Mouse (Mus musculus) spleen, adult 2 months (tissue): ENCODE results near the gene Ckb. TPM values are rescaled to one million over a fixed set of nuclear protein-coding genes. Genes with fewer than 3 reads are reported as not detected.

Experiments
- DNase-seq, 2 experiments: peaks; one replicate each; pipeline versions ENCODE4 v3.0.0 to v3.0.0-alpha.2; 2012 to 2021; ENCODE audit warnings: low spot score in 2 of 2, low read depth in 1 of 2
- H3K27ac ChIP-seq: fragments of 200-500 bp; 2 replicates; pipeline ENCODE4 v1.5.1; 2012; ENCODE audit warnings: low read length, inconsistent platforms; ENCODE audit not compliant: insufficient read depth
- H3K27me3 ChIP-seq: fragments of 200-500 bp; 2 replicates; pipeline ENCODE4 v1.6.1; 2012; ENCODE audit warnings: mild to moderate bottlenecking, moderate library complexity, low read length, inconsistent platforms; ENCODE audit not compliant: control insufficient read depth, insufficient read depth
- H3K36me3 ChIP-seq: fragments of 200-500 bp; 2 replicates; pipeline ENCODE4 v1.6.1; 2012; ENCODE audit warnings: mild to moderate bottlenecking, low read length, inconsistent platforms; ENCODE audit not compliant: control insufficient read depth, insufficient read depth
- H3K4me1 ChIP-seq: fragments of 200-500 bp; 2 replicates; pipeline ENCODE4 v1.6.1; 2011; ENCODE audit warnings: inconsistent platforms; ENCODE audit not compliant: control insufficient read depth, insufficient read depth, insufficient read length
- H3K4me3 ChIP-seq: fragments of 200-500 bp; 2 replicates; pipeline ENCODE4 v1.5.1; 2011; ENCODE audit warnings: mild to moderate bottlenecking, inconsistent platforms; ENCODE audit not compliant: insufficient read depth, insufficient read length; ENCODE audit errors: extremely low read depth
- CTCF ChIP-seq: fragments of 200-500 bp; IDR thresholded peaks from 2 replicates; pipeline ENCODE4 v1.5.1; 2011; ENCODE audit warnings: mild to moderate bottlenecking, inconsistent platforms; ENCODE audit not compliant: insufficient read depth, insufficient read length, insufficient replicate concordance; ENCODE audit errors: extremely low read depth
- POLR2A ChIP-seq: fragments of 200-500 bp; IDR thresholded peaks from 2 replicates; pipeline ENCODE4 v1.6.1; 2011; ENCODE audit warnings: low read depth, low read length, inconsistent platforms
- WGBS: fragments of 180-500 bp; shearing (Covaris S2); methylation state at CpG from one replicate; pipeline ENCODE4 v1.1.7; 2018; 5-methylcytosine and 5-hydroxymethylcytosine counted together
- polyA plus RNA-seq: library from polyadenylated mRNA; depleted of rRNA; stranded (reverse); fragments of >200 nt; gene quantifications from 2 replicates; pipeline ENCODE4 v1.2.3, GENCODE M21; 2012

The Ckb gene
- polyA plus RNA-seq, 1 experiment: 139 TPM

DNA sequence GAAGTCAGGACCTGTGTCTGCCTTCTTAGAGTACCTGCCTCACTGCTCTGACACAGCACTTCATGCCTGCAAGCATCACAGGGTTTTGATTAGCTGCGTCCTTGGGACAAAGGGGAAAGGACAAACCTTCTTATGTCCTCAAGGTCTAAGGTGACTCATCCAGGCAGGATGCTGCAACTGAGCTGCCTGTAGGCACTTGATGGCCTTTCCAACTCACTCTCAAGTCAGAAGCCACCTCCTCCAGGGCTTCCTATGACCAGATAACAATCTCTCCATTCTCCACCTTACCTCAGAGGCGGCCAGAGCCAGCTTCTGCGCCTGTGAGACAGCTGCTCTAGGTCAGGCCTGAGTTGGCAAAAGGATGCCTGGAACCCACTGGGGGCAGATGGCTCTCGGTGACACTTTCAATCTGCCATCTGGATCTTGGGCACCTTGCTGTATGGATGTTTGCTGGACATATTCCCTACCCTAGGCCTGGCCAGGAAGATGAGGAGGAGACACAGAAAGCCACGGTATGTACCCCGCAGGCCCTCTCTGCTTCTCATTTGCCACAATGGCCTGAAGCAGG lies 26.3 kb upstream of the Ckb start:
- 86% methylated on average over 6 of the region's 6 CpGs for WGBS
- H3K27ac ChIP-seq: no peak overlapping the region
- no peaks in the 10 kb centered on the region for H3K36me3 ChIP-seq
- TF ChIP-seq POLR2A: no peak
- TF ChIP-seq CTCF: no peak
- H3K4me3 ChIP-seq: no peak overlapping the region
- no peak for DNase-seq
- H3K4me1 ChIP-seq: peaks cover 5% of the 10 kb centered on the region; the same call in 1 of the 2 replicates
- no peaks in the 10 kb centered on the region for H3K27me3 ChIP-seq

DNA sequence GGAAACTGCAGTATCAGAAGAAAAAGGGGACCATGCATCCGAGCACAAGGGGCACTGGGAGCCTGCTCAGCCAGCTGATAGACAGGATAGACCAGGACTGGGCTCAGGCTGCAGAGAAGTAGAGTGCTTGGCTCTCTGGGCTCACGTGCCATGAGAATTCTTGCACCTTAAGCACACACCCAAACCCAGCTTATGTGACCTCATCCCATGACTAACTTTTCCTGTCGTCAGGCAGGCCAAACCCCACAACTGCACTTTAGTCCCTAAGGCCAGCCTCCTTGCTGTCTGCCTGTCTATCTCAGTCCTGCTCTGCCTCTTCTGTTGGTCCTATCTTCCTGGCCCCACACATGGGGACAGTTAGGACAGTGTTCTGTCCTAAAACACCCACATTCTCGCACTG lies 25.6 kb upstream of the Ckb start:
- no peak for DNase-seq
- H3K27me3 ChIP-seq: no peaks in the 10 kb centered on the region
- no peak overlapping the region for H3K4me3 ChIP-seq
- no peaks in the 10 kb centered on the region for H3K36me3 ChIP-seq
- no peak for TF ChIP-seq CTCF
- 75% methylated on average over 4 of the region's 4 CpGs for WGBS
- peaks cover 7% of the 10 kb centered on the region; the same call in 1 of the 2 replicates for H3K4me1 ChIP-seq
- no peak overlapping the region for H3K27ac ChIP-seq

DNA sequence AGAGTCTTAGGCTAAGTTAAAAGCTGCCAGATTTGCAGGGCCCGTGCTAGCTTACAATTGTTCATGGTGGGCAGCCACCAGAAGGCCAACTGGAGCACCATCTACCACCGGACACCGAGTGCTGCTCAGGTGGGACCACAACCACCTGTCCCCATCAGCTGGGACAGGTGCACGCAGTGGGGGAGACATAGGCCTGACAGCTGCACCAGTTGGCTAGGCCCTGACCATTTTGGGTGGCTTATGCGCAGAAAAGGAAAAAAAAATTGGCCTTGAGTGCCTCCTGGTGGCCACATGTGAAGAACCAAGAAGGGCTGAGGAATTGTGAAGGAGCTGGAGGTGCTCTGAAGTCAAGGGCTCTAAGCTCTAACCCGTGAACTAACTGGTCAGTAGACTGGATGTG lies 24.1 kb upstream of the Ckb start:
- 25% methylated on average over 6 of the region's 6 CpGs for WGBS
- Histone ChIP-seq H3K4me1 (peaks cover 14% of the 10 kb centered on the region; the same call in 1 of the 2 replicates), H3K4me3 (no peak overlapping the region), H3K36me3 (no peaks in the 10 kb centered on the region), H3K27ac (no peak overlapping the region; the same call in 1 of the 2 replicates), H3K27me3 (no peaks in the 10 kb centered on the region)
- peak; percentile 45 to 50 for DNase-seq
- TF ChIP-seq POLR2A (no peak), CTCF (peak; percentile 53; the same call in 1 of the 2 replicates)

DNA sequence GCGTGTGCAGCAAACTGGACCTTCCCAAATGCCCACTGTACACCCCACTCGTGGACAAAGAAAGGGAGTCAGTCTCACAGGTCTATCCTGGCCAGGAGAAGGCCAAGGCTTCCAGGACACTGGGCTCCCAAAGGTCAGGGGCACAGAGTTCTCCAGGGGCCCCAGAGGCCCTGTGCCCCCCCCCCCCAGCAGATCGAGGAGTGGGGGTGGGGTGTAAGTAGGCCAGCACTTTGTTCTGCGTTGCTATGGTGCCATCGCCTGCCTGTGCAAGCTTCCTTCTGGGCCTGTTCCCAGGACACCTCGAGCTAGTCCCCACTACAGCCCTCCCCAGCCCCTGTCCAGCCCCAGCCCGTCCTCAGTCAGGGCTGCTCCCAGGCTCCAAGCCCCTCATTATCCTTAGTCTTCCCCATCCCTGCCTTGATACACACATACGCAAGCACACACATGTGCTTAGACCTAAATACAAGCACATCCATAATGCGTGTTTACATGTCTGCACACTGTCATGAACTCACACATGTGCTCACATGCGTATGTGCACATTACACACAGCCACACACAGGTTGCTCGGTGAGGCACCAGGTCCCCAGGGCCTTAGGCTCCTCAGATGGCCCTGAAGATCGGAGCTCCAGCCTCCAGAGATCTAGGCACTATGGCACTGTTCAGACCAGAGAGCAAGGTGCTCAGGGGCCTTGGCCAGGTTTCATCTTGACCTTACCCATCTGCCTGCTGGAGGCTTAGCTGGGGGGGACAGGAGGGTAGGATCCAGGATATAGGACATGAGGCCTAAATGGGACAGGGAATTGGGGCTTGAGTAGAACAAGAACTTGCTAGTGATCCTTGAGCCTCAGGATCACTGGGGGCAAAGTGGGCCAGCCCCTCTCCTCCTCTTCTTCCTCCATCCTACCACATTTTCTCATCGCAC lies 23.0 kb upstream of the Ckb start:
- H3K27ac ChIP-seq: peak overlapping the region; percentile 40; the same call in 1 of the 2 replicates
- H3K4me1 ChIP-seq: peaks cover 14% of the 10 kb centered on the region; the same call in 1 of the 2 replicates
- no peaks in the 10 kb centered on the region for H3K27me3 ChIP-seq
- no peak for TF ChIP-seq CTCF
- TF ChIP-seq POLR2A: no peak
- no peak for DNase-seq
- H3K36me3 ChIP-seq: no peaks in the 10 kb centered on the region
- WGBS: 69% methylated on average over 13 of the region's 13 CpGs
- no peak overlapping the region for H3K4me3 ChIP-seq

DNA sequence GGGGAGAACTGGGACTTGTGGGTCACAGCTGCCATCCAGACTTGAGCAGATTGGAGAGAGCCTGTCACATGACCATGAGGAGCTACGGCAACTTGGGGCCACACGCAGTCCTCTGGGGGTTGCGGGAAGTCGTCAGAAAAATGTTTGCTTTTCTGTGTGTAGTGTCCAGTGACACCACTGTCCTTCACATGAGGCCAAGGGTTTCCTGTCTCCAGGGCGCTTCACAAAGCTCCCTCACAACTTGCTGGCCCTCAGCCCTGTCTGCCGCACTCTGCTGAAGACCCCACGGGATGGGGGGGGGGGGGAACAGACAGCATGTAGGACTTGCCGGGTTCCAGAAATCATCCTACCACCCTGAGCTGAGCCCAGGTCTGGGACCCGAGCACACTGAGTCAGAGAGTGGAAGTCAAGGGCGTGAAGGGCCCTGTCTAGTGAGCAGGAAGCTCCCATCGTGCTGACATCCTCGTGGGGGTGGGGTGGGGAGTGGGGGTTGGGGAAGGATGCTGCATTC lies 22.2 kb upstream of the Ckb start:
- H3K27me3 ChIP-seq: no peaks in the 10 kb centered on the region
- peaks cover 14% of the 10 kb centered on the region; the same call in 1 of the 2 replicates for H3K4me1 ChIP-seq
- TF ChIP-seq POLR2A (no peak), CTCF (no peak)
- H3K4me3 ChIP-seq: no peak overlapping the region
- WGBS: 29% methylated on average over 12 of the region's 12 CpGs
- peak overlapping the region; percentile 65 for H3K27ac ChIP-seq
- no peaks in the 10 kb centered on the region for H3K36me3 ChIP-seq
- DNase-seq: no peak

DNA sequence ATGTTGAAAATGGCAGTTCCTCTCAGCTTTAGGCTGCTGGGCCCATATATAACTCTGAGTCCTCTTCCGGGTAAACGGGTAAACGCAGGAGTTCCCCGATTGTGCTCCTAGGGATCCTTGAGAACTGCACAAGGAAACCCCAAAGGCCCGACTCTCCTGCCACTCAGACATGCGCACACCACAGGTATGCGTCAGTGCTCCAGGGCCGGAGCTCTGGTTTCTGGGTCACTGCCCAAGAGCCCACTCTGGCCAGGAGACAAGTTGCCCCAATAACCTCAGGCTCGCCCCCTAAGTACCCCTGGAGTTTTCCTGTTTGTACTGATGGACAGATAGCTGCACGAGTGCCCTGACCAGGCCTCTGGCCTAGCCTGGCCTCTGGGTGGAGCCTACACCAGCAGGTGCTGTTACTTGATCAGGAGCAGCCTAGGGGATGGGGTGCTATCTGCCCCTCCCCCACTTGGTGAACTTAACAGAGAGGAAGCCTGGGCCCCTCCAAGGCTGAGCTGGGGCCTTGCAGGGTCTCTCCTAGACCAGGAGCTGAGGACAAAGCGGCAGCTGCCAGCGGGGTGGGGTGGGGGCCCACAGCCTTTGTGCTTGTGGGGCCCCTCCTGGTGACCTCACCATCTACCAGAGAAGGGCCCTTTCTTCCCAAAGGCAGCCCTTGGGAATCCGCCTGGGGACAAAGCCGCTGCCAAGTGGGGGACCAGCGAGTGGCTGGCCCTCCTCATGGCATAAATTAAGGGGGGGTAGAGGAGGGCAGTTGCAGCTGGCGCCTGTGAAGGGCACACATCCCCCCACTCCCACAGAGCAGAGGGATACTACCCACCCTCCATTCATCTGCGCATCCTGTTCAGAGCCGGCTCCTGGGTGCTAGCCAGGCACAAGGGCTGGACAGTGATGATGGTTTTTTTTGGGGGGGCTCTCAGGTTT lies 21.5 kb upstream of the Ckb start:
- no peak for DNase-seq
- TF ChIP-seq CTCF (no peak), POLR2A (no peak)

More for the DNA sequence above, 21.5 kb upstream of the Ckb start:
- H3K27me3 ChIP-seq: no peaks in the 10 kb centered on the region
- H3K4me1 ChIP-seq: peaks cover 14% of the 10 kb centered on the region; the same call in 1 of the 2 replicates
- no peak overlapping the region for H3K4me3 ChIP-seq
- WGBS: 73% methylated on average over 18 of the region's 18 CpGs
- H3K36me3 ChIP-seq: no peaks in the 10 kb centered on the region
- H3K27ac ChIP-seq: peak overlapping the region; percentile 65
